Mouse (Mus musculus): Measurements from ENCODE around the gene Gm49325. TPM values are rescaled to one million over a fixed set of nuclear protein-coding genes. Genes with fewer than 3 reads are reported as not detected.
A peak's percentile ranks its signal among the peaks of the same experiment; 100 is the strongest.

Gene Gm49325
- polyA plus RNA-seq, 1 experiment = not detected

DNA sequence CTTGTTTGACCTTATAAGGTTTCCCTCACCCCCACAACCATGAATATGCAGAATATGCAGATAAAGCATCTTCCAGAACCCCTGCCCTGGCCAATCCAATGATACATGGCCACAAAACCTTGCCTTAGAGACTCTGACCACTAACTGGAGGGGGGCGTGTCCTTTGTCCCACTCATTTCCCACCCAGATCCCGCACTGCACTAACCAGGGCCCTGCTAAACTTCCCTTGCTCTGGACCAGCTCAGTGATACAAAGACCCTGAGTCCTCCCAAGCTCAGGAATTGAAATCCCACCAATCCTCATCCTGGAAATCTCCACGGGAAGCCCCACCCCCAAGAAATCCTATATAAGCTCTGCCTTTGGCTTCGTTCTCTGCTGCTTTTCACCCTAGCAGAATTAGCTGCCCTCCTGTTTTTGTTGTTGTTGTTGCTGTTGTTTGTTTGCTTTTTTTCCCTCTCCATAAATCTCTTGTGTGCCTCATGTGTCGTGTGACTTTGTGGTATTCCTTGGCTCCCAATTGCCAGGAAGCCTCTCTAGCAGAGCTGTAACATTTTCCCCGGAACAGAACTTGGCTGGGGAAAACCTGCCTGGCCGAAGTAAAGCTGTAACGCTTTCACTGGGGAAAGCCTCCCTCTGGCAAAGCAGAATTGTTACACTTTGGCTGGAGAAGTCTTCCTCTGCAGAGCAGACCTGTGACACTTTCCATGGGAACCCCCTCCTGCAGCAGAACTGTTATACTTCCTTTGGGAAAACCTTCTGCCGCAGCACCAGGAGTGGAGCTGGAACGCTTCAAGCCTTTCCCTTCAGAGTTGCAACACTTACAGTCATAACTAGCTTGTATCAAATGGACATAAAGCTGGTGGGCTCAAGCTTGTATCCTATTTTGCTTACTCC is 25.7 kb upstream of the Gm49325 start:
- no peaks in the 10 kb centered on the region for H3K36me3 ChIP-seq (ENCODE audit: control insufficient read depth, insufficient read depth, low read length)
- H3K4me1 ChIP-seq (replicated peaks; ENCODE audit: control insufficient read depth, insufficient read depth, low read length) = peaks cover 17% of the 10 kb centered on the region
- H3K27ac ChIP-seq (ENCODE audit: control insufficient read depth, insufficient read depth, low read length) = no peak overlapping the region
- H3K4me3 ChIP-seq (ENCODE audit: control insufficient read depth, insufficient read depth, low read length) = no peak overlapping the region
- no peak for DNase-seq
- WGBS = 82% methylated on average over 10 of the region's 10 CpGs
- no peak for TF ChIP-seq CTCF (IDR thresholded peaks at IDR 0.05; ENCODE audit: borderline replicate concordance, control insufficient read depth, extremely low read depth, insufficient read depth, low read length, poor library complexity)
- TF ChIP-seq POLR2A (IDR thresholded peaks at IDR 0.05; ENCODE audit: control insufficient read depth, extremely low read depth, insufficient read depth, low read length, poor library complexity) = no peak
- H3K27me3 ChIP-seq (ENCODE audit: control insufficient read depth, insufficient read depth, low read length) = no peaks in the 10 kb centered on the region

GRCm38 (mm10) chr10:77581023-77581407 is 25.0 kb upstream of the Gm49325 start:
- 14% methylated on average over 8 of the region's 8 CpGs for WGBS
- H3K27ac ChIP-seq (ENCODE audit: control insufficient read depth, insufficient read depth, low read length) = no peak overlapping the region
- TF ChIP-seq CTCF (IDR thresholded peaks at IDR 0.05; ENCODE audit: borderline replicate concordance, control insufficient read depth, extremely low read depth, insufficient read depth, low read length, poor library complexity) (no peak), POLR2A (IDR thresholded peaks at IDR 0.05; ENCODE audit: control insufficient read depth, extremely low read depth, insufficient read depth, low read length, poor library complexity) (no peak)
- no peak for DNase-seq
- H3K4me1 ChIP-seq (replicated peaks; ENCODE audit: control insufficient read depth, insufficient read depth, low read length) = peaks cover 17% of the 10 kb centered on the region
- H3K36me3 ChIP-seq (ENCODE audit: control insufficient read depth, insufficient read depth, low read length) = no peaks in the 10 kb centered on the region
- H3K27me3 ChIP-seq (ENCODE audit: control insufficient read depth, insufficient read depth, low read length) = no peaks in the 10 kb centered on the region
- H3K4me3 ChIP-seq (ENCODE audit: control insufficient read depth, insufficient read depth, low read length) = peak overlapping the region; percentile 50

DNA sequence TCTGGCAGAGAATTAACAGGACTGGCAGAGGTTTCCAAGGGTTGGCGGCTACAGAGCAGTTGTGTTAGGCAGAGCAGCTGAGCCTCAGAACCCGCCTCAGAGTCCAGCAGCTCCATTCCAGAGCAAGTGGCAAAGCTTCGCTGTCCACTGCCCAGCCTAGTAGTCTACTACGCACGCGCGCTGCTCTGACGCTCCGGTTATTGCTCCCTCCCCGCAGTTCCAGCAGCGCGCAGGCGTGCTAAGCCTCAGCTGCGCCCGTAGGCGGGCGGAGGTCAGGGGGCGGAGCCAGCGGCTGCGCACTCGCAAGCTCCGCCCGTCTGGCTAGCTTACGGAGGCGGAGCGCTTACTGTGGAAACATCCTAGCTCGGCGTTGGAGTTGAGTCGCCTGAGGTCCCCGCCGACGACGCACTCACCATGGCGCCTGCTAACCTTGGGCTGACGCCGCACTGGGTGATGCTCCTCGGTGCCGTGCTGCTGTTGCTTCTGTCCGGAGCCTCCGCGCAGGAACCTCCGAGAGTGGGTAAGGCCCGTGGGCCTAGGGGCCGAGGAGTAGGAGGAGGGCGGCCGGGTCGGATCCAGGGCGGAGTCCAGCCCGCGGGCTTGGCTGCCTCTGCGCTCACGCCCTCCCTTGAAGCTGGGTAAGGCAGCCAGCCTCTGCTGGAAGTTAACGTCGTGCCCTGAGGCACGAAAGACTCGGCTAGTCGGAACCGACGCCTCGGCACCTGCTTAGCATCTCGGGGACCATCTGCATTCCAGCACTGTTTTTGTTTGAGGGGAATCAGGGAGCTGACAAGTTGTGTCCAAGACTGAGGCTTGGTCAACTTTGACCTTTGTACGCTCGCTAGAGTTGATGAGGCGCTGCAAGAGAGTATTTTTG is 24.4 kb upstream of the Gm49325 start, which contains the start of gene Pttg1ip:
Gene Pttg1ip (plus strand): TSS at position 313 of the 877 bp plus-strand sequence.
- Histone ChIP-seq H3K27me3 (ENCODE audit: control insufficient read depth, insufficient read depth, low read length) (no peaks in the 10 kb centered on the region), H3K4me3 (ENCODE audit: control insufficient read depth, insufficient read depth, low read length) (peak within 1 kb of the TSS; percentile 63), H3K36me3 (ENCODE audit: control insufficient read depth, insufficient read depth, low read length) (no peaks in the 10 kb centered on the region), H3K27ac (ENCODE audit: control insufficient read depth, insufficient read depth, low read length) (peak within 1 kb of the TSS; percentile 23; the same call in 1 of the 2 replicates), H3K4me1 (replicated peaks; ENCODE audit: control insufficient read depth, insufficient read depth, low read length) (peaks cover 17% of the 10 kb centered on the region)
- peak; percentile 94 for DNase-seq
- TF ChIP-seq CTCF (IDR thresholded peaks at IDR 0.05; ENCODE audit: borderline replicate concordance, control insufficient read depth, extremely low read depth, insufficient read depth, low read length, poor library complexity) = peak; percentile 71; the same call in 1 of the 2 replicates
- TF ChIP-seq POLR2A (IDR thresholded peaks at IDR 0.05; ENCODE audit: control insufficient read depth, extremely low read depth, insufficient read depth, low read length, poor library complexity) = peak; percentile 94
- WGBS = under 1% methylated on average over 64 of the region's 64 CpGs

DNA sequence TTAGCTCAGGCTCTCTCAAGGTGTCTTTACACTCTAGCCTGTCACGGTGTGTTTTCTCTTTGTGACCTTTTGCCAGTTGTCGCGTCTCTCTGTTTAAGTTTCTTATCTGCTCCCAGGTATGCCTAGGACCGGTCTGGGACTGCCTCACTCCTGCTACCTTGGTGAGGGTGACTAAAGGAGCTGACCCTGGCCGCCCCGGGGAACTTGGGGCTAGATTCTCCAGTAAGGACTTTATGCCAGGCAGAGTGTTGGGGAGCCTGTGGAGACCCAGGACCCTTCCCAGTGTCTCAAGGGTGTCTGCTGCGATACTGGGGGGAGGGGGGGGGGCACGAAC is 23.7 kb upstream of the Gm49325 start:
- Histone ChIP-seq H3K36me3 (ENCODE audit: control insufficient read depth, insufficient read depth, low read length) (no peaks in the 10 kb centered on the region), H3K4me3 (ENCODE audit: control insufficient read depth, insufficient read depth, low read length) (peak overlapping the region; percentile 63), H3K27me3 (ENCODE audit: control insufficient read depth, insufficient read depth, low read length) (no peaks in the 10 kb centered on the region), H3K27ac (ENCODE audit: control insufficient read depth, insufficient read depth, low read length) (no peak overlapping the region), H3K4me1 (replicated peaks; ENCODE audit: control insufficient read depth, insufficient read depth, low read length) (peaks cover 17% of the 10 kb centered on the region)
- 12% methylated on average over 8 of the region's 8 CpGs for WGBS
- TF ChIP-seq CTCF (IDR thresholded peaks at IDR 0.05; ENCODE audit: borderline replicate concordance, control insufficient read depth, extremely low read depth, insufficient read depth, low read length, poor library complexity) = no peak
- TF ChIP-seq POLR2A (IDR thresholded peaks at IDR 0.05; ENCODE audit: control insufficient read depth, extremely low read depth, insufficient read depth, low read length, poor library complexity) = no peak
- peak; percentile 19 for DNase-seq

DNA sequence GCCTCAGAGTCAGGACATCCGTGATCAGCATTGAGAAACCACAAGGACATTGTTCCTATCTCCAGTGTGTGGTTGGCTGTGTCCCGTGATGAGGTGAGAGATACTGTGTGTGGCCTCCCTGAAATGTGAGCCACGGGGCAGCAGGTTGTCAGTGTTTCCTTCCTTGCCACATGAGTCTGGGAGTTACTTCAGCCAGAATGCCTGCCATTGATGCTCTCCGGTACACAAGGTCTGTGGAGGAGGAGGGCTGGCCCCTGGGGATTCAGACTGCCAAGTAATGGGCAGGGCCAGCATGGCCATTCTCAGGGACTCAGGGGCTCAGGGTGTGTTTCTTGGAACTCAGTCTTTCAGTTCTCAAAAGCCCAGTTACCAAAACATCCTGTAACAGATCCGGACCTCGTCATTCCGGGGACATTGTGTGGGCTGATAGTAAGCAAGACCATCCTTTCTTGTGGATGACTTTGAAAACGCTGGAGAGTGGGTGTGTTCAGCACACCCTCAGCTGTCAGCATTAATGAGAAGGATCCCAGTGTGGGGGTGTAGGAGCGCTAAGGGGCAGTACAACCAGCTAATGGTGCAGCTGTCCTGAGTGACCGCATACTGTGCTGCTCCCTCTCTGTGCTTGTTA is 22.1 kb upstream of the Gm49325 start:
- no peak for TF ChIP-seq CTCF (IDR thresholded peaks at IDR 0.05; ENCODE audit: borderline replicate concordance, control insufficient read depth, extremely low read depth, insufficient read depth, low read length, poor library complexity)
- no peak for TF ChIP-seq POLR2A (IDR thresholded peaks at IDR 0.05; ENCODE audit: control insufficient read depth, extremely low read depth, insufficient read depth, low read length, poor library complexity)
- 50% methylated on average over 10 of the region's 10 CpGs for WGBS
- H3K36me3 ChIP-seq (ENCODE audit: control insufficient read depth, insufficient read depth, low read length) = no peaks in the 10 kb centered on the region; the same call in 1 of the 2 replicates
- H3K27ac ChIP-seq (ENCODE audit: control insufficient read depth, insufficient read depth, low read length) = no peak overlapping the region
- H3K4me3 ChIP-seq (ENCODE audit: control insufficient read depth, insufficient read depth, low read length) = no peak overlapping the region
- peaks cover 19% of the 10 kb centered on the region for H3K4me1 ChIP-seq (replicated peaks; ENCODE audit: control insufficient read depth, insufficient read depth, low read length)
- no peaks in the 10 kb centered on the region for H3K27me3 ChIP-seq (ENCODE audit: control insufficient read depth, insufficient read depth, low read length)
- DNase-seq = no peak

DNA sequence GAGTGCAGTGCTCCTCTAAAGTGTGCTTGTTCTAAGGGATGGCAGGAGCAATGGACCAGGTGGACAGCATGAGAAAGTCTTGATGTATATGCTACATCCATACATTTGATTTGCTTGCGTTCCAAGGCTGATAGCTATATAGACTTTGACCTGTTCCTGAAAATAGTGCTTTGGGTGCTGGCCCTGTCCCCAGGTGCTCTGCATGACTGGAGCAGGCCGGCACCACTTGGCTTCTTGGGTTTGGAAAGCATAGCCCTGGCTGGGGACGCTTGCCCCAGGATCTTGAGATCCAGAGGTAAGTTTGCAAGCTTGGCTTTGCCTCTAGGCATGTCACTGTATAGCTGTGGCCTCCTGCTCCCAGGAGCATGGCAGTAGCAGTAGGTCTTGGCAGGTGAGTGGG is 19.4 kb upstream of the Gm49325 start:
- WGBS = 97% methylated on average over 3 of the region's 3 CpGs
- no peak overlapping the region for H3K27ac ChIP-seq (ENCODE audit: control insufficient read depth, insufficient read depth, low read length)
- no peaks in the 10 kb centered on the region for H3K27me3 ChIP-seq (ENCODE audit: control insufficient read depth, insufficient read depth, low read length)
- H3K4me3 ChIP-seq (ENCODE audit: control insufficient read depth, insufficient read depth, low read length) = no peak overlapping the region
- H3K36me3 ChIP-seq (ENCODE audit: control insufficient read depth, insufficient read depth, low read length) = no peaks in the 10 kb centered on the region; the same call in 1 of the 2 replicates
- DNase-seq = no peak
- H3K4me1 ChIP-seq (replicated peaks; ENCODE audit: control insufficient read depth, insufficient read depth, low read length) = peaks cover 21% of the 10 kb centered on the region
- TF ChIP-seq CTCF (IDR thresholded peaks at IDR 0.05; ENCODE audit: borderline replicate concordance, control insufficient read depth, extremely low read depth, insufficient read depth, low read length, poor library complexity) (no peak), POLR2A (IDR thresholded peaks at IDR 0.05; ENCODE audit: control insufficient read depth, extremely low read depth, insufficient read depth, low read length, poor library complexity) (no peak)

Data from thymus, adult 2 months (tissue).